Mouse (Mus musculus) testis, adult 2 months (tissue): ENCODE measurements around the gene Nlrc4.

ENCODE experiments used
- CTCF ChIP-seq: fragments of 200-500 bp; IDR thresholded peaks from 2 replicates; pipeline ENCODE4 v1.5.1; 2012; ENCODE audit warnings: low read depth, mild to moderate bottlenecking, inconsistent platforms, low read length, moderate library complexity; ENCODE audit not compliant: control insufficient read depth, insufficient read depth, insufficient replicate concordance
- POLR2A ChIP-seq: fragments of 200-500 bp; IDR thresholded peaks from 2 replicates; pipeline ENCODE4 v1.6.1; 2012; ENCODE audit warnings: low read depth, mild to moderate bottlenecking, inconsistent platforms, low read length, moderate library complexity; ENCODE audit not compliant: control insufficient read depth

GRCm38 (mm10) chr17:74424401-74425005 lies 34.4 kb downstream of the Nlrc4 start:
- TF ChIP-seq CTCF (no peak), POLR2A (no peak)
